Mouse (Mus musculus) testis, adult 10 weeks (tissue): ENCODE measurements around the gene Tanc1. TPM values are rescaled to one million over a fixed set of nuclear protein-coding genes. Genes with fewer than 3 reads are reported as not detected.

ENCODE experiments used
- polyA plus RNA-seq: library from polyadenylated mRNA; stranded (reverse); fragments of 350-450 nt; fragmentation: Illumina TruSeq; extraction: RNeasy Lipid Tissue Mini Kit (QIAGEN cat#74804); gene quantifications from one replicate; pipeline ENCODE4 v1.2.3, GENCODE M21; 2014; ENCODE audit warnings: low read depth, low replicate concordance

Gene Tanc1
- 7.0 TPM for polyA plus RNA-seq

GRCm38 (mm10) chr2:59611831-59612732, at the start of gene Tanc1:
Tanc1 (plus strand) TSS chr2:59612042.

GRCm38 (mm10) chr2:59881831-59882741, 270.2 kb downstream of the Tanc1 start, which contains the start of gene Wdsub1:
Wdsub1 (minus strand) TSS chr2:59882591.

Other genes starting within 250 kb of the Tanc1 start
- 6.4 TPM for gene Dapl1, start 127.4 kb upstream of the Tanc1 start, polyA plus RNA-seq